Mouse (Mus musculus) spleen, adult 10 weeks (tissue): Measurements from ENCODE around the gene Lama4. TPM values are rescaled to one million over a fixed set of nuclear protein-coding genes. Genes with fewer than 3 reads are reported as not detected.

Experiments used
- polyA plus RNA-seq: library from polyadenylated mRNA; stranded (reverse); fragments of 350-450 nt; fragmentation: Illumina TruSeq; extraction: RNeasy Lipid Tissue Mini Kit (QIAGEN cat#74804); gene quantifications from one replicate; pipeline ENCODE4 v1.2.3, GENCODE M21; 2015; ENCODE audit warnings: low replicate concordance; ENCODE audit not compliant: insufficient read depth

The Lama4 gene
- 3.4 TPM for polyA plus RNA-seq

DNA sequence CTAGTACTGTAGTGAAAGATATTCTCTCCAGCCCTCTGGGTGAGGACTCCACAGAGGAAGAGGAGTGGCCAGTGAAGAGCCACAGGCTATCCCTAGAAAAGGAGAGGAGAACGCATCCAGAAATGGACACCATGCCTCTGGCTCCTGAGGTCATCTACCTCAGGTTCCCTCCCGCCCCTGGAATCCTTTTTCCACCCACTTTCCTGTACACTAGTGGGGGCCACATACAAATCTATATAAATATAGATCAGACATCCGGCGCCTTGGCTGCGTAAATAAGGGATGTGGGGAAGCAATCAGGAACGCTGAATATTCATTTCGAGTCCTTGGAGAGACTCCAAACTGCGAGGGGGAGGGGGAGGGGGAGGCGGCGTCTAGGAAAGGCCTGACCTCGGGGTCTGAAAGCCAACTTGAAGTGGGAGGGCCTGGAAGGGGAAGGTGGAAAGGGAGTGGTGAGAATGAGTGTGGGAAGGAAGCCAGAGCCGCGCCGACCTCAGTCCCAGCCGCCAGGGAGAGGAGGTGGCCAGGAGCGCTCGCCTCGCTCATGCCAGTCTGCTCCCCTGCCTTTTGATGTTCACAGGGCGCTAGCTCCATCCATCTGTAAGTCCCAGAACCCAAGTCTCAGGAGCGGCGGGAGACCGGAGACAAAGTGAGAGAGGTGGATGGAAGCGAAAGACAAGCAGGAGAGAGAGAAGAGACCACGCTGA is at the start of gene Lama4:
Gene Lama4, plus strand, starts transcription at position 441 of the 707 bp plus-strand sequence.

DNA sequence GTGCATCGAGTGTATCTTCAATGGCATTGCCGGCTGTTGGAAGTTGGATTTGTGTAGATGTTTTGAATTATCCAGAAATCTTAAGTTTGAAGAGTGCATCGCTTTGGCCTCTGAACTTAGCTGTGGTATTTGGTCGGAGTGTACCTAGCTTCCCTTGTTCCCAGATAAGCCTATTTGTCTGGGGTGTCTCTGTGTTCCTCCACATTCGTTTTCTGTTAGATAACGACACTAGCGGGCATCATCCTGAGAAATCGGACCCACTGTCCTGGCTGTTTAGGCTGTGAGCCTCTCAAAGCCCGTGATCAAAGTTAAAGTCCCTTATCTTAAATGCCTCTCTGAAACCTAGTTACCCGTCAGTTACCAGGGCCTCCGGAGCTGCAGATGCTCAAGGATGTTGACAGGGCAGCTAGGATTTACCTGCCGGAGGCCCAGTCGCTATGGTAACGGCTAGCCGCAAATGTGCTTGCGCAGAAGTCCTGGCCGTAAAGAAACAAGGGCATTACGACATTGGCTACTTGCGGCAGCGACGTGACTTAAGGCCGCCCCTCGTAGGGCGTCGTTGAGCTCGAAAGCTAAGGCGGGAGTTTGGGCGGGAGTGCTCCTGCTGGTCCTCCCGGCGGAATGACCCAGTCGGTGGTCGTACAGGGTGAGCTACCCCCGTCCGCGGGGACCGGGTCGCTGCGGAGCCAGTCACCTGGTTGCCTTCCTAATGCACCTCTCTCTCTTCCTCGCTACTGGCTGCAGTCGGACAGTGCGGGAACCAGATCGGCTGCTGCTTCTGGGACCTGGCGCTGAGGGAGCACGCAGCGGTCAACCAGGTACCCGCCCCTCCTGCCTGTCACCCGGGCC is 168.4 kb downstream of the Lama4 start, which contains the start of the genes Fam229b and Tube1:
Gene Fam229b, minus strand, starts transcription at position 453 of the 849 bp plus-strand sequence.
Gene Tube1, plus strand, starts transcription at position 515 of the 849 bp plus-strand sequence.

Other genes with a start within 250 kb of the Lama4 start
- not detected for gene Rfpl4b, start 143.7 kb upstream of the Lama4 start, polyA plus RNA-seq
- 2.5 TPM for gene Fam229b, start 168.4 kb downstream of the Lama4 start, polyA plus RNA-seq
- gene Tube1, start 168.5 kb downstream of the Lama4 start, polyA plus RNA-seq: 4.8 TPM
- gene Ccn6, start 198.3 kb downstream of the Lama4 start, polyA plus RNA-seq: not detected